Mouse (Mus musculus): ENCODE measurements around the gene Myo9b. TPM values are rescaled to one million over a fixed set of nuclear protein-coding genes. Genes with fewer than 3 reads are reported as not detected.

Myo9b gene
- total RNA-seq, 2 experiments from 2014 or later, result 24.1 to 28.2 TPM

- DNase-seq, result no peak
Observed at GRCm38 (mm10) chr8:71404951-71405351, 132.4 kb downstream of the Myo9b start.

GRCm38 (mm10) chr8:71405401-71406098 lies 133.0 kb downstream of the Myo9b start, which contains the start of gene Ankle1:
TSS of gene Ankle1 (plus strand) at chr8:71406010.
- DNase-seq, result peak; percentile 99
- intact Hi-C loops (cut with DNase I), result loop anchor here (1.0 to 2.0 kb wide), 2 partner anchors 34 to 65 kb away; partner anchors contain the start of gene Ocel1

More at GRCm38 (mm10) chr8:71404951-71405351, 132.4 kb downstream of the Myo9b start:
- intact Hi-C loops (cut with DNase I), result loop anchor here (5.0 kb wide), 1 partner anchor 143 kb away; no protein-coding TSS in a partner anchor

GRCm38 (mm10) chr8:71406099-71407015 lies 133.8 kb downstream of the Myo9b start:
- intact Hi-C loops (cut with DNase I), result loop anchor here (1.0 to 2.0 kb wide), 2 partner anchors 35 to 66 kb away; partner anchors contain the start of gene Ocel1
- peak; percentile 66 to 67 for DNase-seq

GRCm38 (mm10) chr8:71407441-71407840 lies 134.9 kb downstream of the Myo9b start:
- no peak for DNase-seq
- intact Hi-C loops (cut with DNase I), result loop anchor here (2.0 kb wide), 1 partner anchor 67 kb away; no protein-coding TSS in a partner anchor

- intact Hi-C loops (cut with DNase I), result no loop called here
- no peak for DNase-seq
Observed at GRCm38 (mm10) chr8:71408231-71408630, 135.7 kb downstream of the Myo9b start.

Other genes starting within 250 kb of the Myo9b start
- gene Haus8, start 220 bp downstream of the Myo9b start, total RNA-seq (2021), result 10 to 100 TPM; 27.4 to 29.9 TPM
- gene Use1, start 94.1 kb downstream of the Myo9b start, total RNA-seq (2021), result 100 to 1,000 TPM; 148 to 149 TPM
- gene Ocel1, start 98.6 kb downstream of the Myo9b start, total RNA-seq (2021), result 10 to 100 TPM; 11.1 to 14.9 TPM
- gene Nr2f6, start 109.2 kb downstream of the Myo9b start, total RNA-seq (2021), result 10 to 100 TPM; 47.6 to 53.6 TPM
- gene Ushbp1, start 123.1 kb downstream of the Myo9b start, total RNA-seq (2021), result 10 to 100 TPM; 28.0 to 30.4 TPM
- 10 to 100 TPM; 61.2 to 67.1 TPM for gene Babam1, start 124.1 kb downstream of the Myo9b start, total RNA-seq (2021)
- under 1 TPM; 0.19 to 0.39 TPM for gene Ankle1, start 133.3 kb downstream of the Myo9b start, total RNA-seq (2021)
- 10 to 100 TPM; 26.2 to 29.9 TPM for gene Abhd8, start 190.9 kb downstream of the Myo9b start, total RNA-seq (2021)
- 100 to 1,000 TPM; 117 to 129 TPM for gene Mrpl34, start 192.2 kb downstream of the Myo9b start, total RNA-seq (2021)
- gene Dda1, start 196.5 kb downstream of the Myo9b start, total RNA-seq (2021), result 10 to 100 TPM; 32.1 to 32.3 TPM
- gene Ano8, start 213.2 kb downstream of the Myo9b start, total RNA-seq (2021), result 10 to 100 TPM; 18.1 to 18.6 TPM
- 10 to 100 TPM; 15.8 to 20.2 TPM for gene Gtpbp3, start 215.4 kb downstream of the Myo9b start, total RNA-seq (2021)
- gene Plvap, start 239.0 kb downstream of the Myo9b start, total RNA-seq (2021), result 10 to 100 TPM; 24.5 to 26.0 TPM